In genomic region chr7:126329907-126330645, GRCm38 (mm10) we compare ENCODE assay signal across 31 mouse cellular contexts. TPM values are rescaled to one million over a fixed set of nuclear protein-coding genes. Genes with fewer than 3 reads are reported as not detected.
DNase-seq lines count a peak whose midpoint lies in the region; ATAC-seq and TF ChIP-seq lines count a peak whose summit lies in the region.
"Had no signal": no experiment of that assay in that cellular context is flagged by ENCODE, and none has a peak within 500 bp of the region (broad histone marks: within the 10 kb centered on the region; RNA-seq: fewer than 3 reads in every experiment).

No protein-coding gene starts in this region.

- H3K27me3 ChIP-seq in thymus, adult 2 months (ENCODE audit: control insufficient read depth, insufficient read depth, low read length): no peaks in the 10 kb centered on the region

- WGBS in thymus, adult 2 months: 16% methylated on average over 9 of the region's 9 CpGs

- H3K4me3 ChIP-seq in thymus, adult 2 months (ENCODE audit: control insufficient read depth, insufficient read depth, low read length): no peak overlapping the region
- H3K4me3 ChIP-seq: embryonic facial prominence, embryonic 10.5 days; embryonic facial prominence, embryonic 15.5 days; forebrain, embryonic 13.5 days; hindbrain, embryonic 13.5 days; liver, embryonic 13.5 days; midbrain, embryonic 10.5 days; myocyte; neural tube, embryonic 13.5 days had no signal

- DNase-seq in thymus, adult 2 months: peak; percentile 39
- no peak for DNase-seq in thymus, postnatal 10 days (ENCODE audit: low spot score in 2 of 2)
- peak; percentile 62 for DNase-seq in naive thymus-derived CD4-positive, alpha-beta T cell, adult 2 months (ENCODE audit: low read depth)
- DNase-seq in thymus, postnatal 4 days: peak; percentile 42
- DNase-seq in liver: no peak
- DNase-seq in frontal cortex, postnatal 36 days (ENCODE audit: low spot score in 2 of 2): no peak
- DNase-seq: adrenal gland, adult 8-10 months; cerebellum, adult 2 months; cerebellum, postnatal 14 days; gastrocnemius, postnatal 36 days; heart, adult 18-20 months; heart, postnatal 4 days; kidney, adult 2 months; kidney, postnatal 4 days; left cerebral cortex, postnatal 4 days; liver, embryonic 13.5 days; lung, postnatal 4 days; retina, postnatal 1 day; right cerebral cortex, postnatal 14 days had no signal

- no peak for TF ChIP-seq POLR2A in thymus, adult 2 months (IDR thresholded peaks at IDR 0.05; ENCODE audit: control insufficient read depth, extremely low read depth, insufficient read depth, low read length, poor library complexity)

- H3K27ac ChIP-seq in thymus, adult 2 months (ENCODE audit: control insufficient read depth, insufficient read depth, low read length): peak overlapping the region; percentile 67
- H3K27ac ChIP-seq: embryonic facial prominence, embryonic 10.5 days; embryonic facial prominence, embryonic 15.5 days; forebrain, embryonic 13.5 days; hindbrain, embryonic 13.5 days; kidney, postnatal 0 days; liver, embryonic 13.5 days; midbrain, embryonic 10.5 days; neural tube, embryonic 13.5 days; stomach, postnatal 0 days had no signal

- no peaks in the 10 kb centered on the region for H3K36me3 ChIP-seq in thymus, adult 2 months (ENCODE audit: control insufficient read depth, insufficient read depth, low read length)
- H3K36me3 ChIP-seq: embryonic facial prominence, embryonic 10.5 days; embryonic facial prominence, embryonic 15.5 days; hindbrain, embryonic 13.5 days; liver, embryonic 13.5 days; midbrain, embryonic 10.5 days; neural tube, embryonic 13.5 days had no signal

- peaks cover 16% of the 10 kb centered on the region for H3K4me1 ChIP-seq in thymus, adult 2 months (replicated peaks; ENCODE audit: control insufficient read depth, insufficient read depth, low read length)
- H3K4me1 ChIP-seq: embryonic facial prominence, embryonic 15.5 days; forebrain, embryonic 13.5 days; hindbrain, embryonic 13.5 days; liver, embryonic 13.5 days had no signal

- ATAC-seq in activated CD4-positive, CD25-positive, alpha-beta regulatory T cell, adult 4 months: peak; percentile 94
- ATAC-seq in erythroblast, adult 5-6 weeks (replicated peaks; ENCODE audit: low FRiP score, poor library complexity, severe bottlenecking): no peak
- ATAC-seq: forebrain, embryonic 13.5 days had no signal

- TF ChIP-seq CTCF in thymus, adult 2 months (IDR thresholded peaks at IDR 0.05; ENCODE audit: borderline replicate concordance, control insufficient read depth, extremely low read depth, insufficient read depth, low read length, poor library complexity): no peak

RNA-seq across cellular contexts. Expression of gene Lat, which starts 39.3 kb away (rescaled TPM):
- 2,604 and 2,615 TPM in 2 replicates for polyA plus RNA-seq in thymus, adult 2 months (2012; rRNA removed)
- 100 to 1,000 TPM; 784 to 813 TPM for polyA plus RNA-seq in activated CD4-positive, CD25-positive, alpha-beta regulatory T cell, adult 4 months (2017; shearing (Covaris generic))
- total RNA-seq in erythroblast, adult 5-6 weeks (2015; ENCODE audit: low replicate concordance): 1.9 and 2.3 TPM in 2 replicates
- total RNA-seq in erythroblast, adult 5-6 weeks (2017; ENCODE audit: low replicate concordance): 0.94 and 11.8 TPM in 2 replicates
- total RNA-seq: midbrain, postnatal 0 days had no signal

RNA-seq across cellular contexts. Expression of gene Spns1, which starts 47.2 kb away (rescaled TPM):
- polyA plus RNA-seq in thymus, adult 2 months (2012; rRNA removed): 457 and 489 TPM in 2 replicates
- polyA plus RNA-seq in activated CD4-positive, CD25-positive, alpha-beta regulatory T cell, adult 4 months (2017; shearing (Covaris generic)): 10 to 100 TPM; 26.7 to 43.3 TPM
- total RNA-seq in erythroblast, adult 5-6 weeks (2015; ENCODE audit: low replicate concordance): 1.5 and 7.5 TPM in 2 replicates
- 1.7 and 2.5 TPM in 2 replicates for total RNA-seq in erythroblast, adult 5-6 weeks (2017; ENCODE audit: low replicate concordance)

RNA-seq across cellular contexts. Expression of gene Sbk1, which starts 57.7 kb away (rescaled TPM):
- polyA plus RNA-seq in thymus, adult 2 months (2012; rRNA removed): 78.1 and 82.0 TPM in 2 replicates
- 1 to 10 TPM; 4.1 to 5.6 TPM for polyA plus RNA-seq in activated CD4-positive, CD25-positive, alpha-beta regulatory T cell, adult 4 months (2017; shearing (Covaris generic))
- total RNA-seq in erythroblast, adult 5-6 weeks (2015; ENCODE audit: low replicate concordance): 0.77 and 1.0 TPM in 2 replicates
- total RNA-seq in erythroblast, adult 5-6 weeks (2017; ENCODE audit: low replicate concordance): 0.56 and 0.77 TPM in 2 replicates

Comparison
In these comparisons a context has a peak if more than half of its experiments do, and no peak if none do; other contexts are left out.
1. DNase-seq: peak in thymus, adult 2 months (single experiment), naive thymus-derived CD4-positive, alpha-beta T cell, adult 2 months (single experiment) and thymus, postnatal 4 days (single experiment); none in thymus, postnatal 10 days (0 of 2), liver (single experiment) and frontal cortex, postnatal 36 days (0 of 2).
2. RNA of gene Spns1, which starts 47.2 kb away (polyA plus RNA-seq): 457 to 489 TPM in thymus, adult 2 months; 26.7 to 43.3 TPM in activated CD4-positive, CD25-positive, alpha-beta regulatory T cell, adult 4 months; every median in the first group is over 10 times any median in the second.
3. RNA of gene Sbk1, which starts 57.7 kb away (polyA plus RNA-seq): 78.1 to 82.0 TPM in thymus, adult 2 months; 4.1 to 5.6 TPM in activated CD4-positive, CD25-positive, alpha-beta regulatory T cell, adult 4 months; every median in the first group is over 10 times any median in the second.